Mouse (Mus musculus) cerebellum, postnatal 10 days (tissue): ENCODE results near the gene D130040H23Rik.
"Not testable (repeated sequence)": the region's sequence is repeated elsewhere in the genome, so short reads cannot be mapped to it uniquely, and the experiment has no call there.

Experiments
- DNase-seq, 2 experiments: peaks; one replicate each; pipeline ENCODE4 v3.0.0; 2021; ENCODE audit warnings: mixed read lengths in 2 of 2

The D130040H23Rik gene

DNA sequence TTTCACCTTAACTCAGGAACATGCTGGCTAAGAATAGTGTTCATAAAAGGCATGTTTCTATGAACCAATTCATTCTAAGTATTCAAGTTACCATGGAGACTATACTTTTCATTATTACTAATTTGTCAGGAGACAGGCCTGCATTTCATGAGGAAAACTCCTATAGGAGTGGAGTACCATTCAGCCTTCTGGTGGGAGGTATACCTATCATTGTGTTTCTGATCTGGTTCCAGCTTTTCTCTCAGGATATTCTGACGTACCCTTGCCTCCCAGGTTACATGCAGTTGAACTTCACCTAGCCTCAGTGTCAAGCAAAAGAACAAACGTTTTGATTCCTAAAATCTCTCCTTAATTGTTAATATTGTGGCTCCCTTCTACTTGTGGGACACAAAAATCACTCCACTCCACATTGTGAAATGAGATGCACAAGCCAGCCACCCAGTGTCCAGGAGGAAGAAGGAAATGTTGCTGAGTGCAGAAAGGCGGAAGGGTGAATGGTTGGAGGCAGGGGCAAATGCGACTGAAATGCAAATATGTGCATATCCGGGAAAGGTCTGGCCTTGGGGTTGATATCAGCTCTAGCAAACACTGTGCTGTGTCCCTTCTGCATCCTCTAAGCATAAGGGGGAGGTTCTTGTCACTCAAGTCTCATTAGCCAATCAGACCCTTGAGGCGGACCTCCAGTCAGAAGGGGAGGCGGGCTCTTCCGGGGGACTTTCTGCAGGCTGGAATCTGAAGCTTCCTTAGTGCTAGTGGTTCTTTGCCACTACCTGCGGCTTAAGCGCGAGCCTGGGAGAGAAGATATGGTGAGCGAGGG, at the start of gene D130040H23Rik:
Gene D130040H23Rik, plus strand, starts transcription at position 695 of the 817 bp plus-strand sequence.
- peak; percentile 87 to 89 for DNase-seq

DNA sequence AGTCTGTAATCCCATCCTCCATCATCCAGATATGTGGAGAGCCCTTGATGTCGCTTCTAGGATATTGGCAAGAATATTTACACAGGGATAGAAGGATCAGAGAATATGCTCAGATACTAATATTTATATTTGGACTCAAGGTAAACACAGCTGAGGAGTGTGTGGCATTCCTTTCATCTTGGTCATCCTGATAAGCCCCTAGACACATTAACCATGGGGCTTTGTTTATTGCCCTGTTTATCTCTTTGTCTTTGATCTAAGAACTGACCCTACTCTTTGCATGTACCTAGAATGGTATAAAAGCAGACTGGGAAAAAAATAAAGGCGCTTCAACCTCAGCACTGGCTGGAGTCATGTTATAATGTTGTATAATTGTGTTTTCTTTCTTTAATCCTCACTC, 28.3 kb upstream of the D130040H23Rik start:
- DNase-seq: no peak

GRCm38 (mm10) chr8:69268525-69268924, 2.4 kb upstream of the D130040H23Rik start:
- DNase-seq: peak; percentile 41 to 52

DNA sequence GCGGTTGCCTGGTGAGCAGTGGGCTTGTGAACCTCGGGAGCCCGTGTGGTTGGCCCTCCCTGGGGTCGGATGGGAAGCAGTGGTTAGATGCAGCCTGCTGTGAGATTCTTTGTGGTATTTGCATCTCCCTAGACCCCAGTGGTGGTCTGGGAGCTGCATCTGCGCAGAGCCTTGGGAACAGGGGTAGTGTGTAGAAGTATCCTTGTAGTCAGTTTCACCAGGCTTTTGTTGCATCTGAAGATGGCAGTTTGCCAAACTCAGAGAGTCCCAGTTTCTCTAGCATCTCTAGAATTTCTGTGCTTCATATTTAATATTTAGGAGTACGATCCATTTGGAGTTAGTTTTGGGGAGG, 299 bp downstream of the D130040H23Rik start:
- no peak for DNase-seq

DNA sequence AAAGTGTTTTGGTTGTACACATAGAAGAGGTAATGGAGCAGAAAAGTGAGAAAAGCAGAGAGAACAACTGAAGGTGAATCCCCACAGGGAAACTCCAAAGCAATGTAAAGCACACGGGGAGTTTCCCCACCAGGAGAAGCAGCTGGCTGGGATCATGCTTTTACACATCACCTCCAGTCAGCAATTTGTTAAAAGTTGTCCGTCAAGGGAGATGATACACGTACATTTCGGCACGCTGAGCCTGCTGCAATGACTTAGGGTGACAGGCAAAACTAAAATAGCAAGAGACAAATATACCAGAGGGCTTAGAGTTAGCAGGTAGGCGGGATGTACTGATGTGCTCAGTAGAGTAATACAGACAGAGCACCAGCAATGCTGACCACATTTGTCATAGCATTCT, 1.6 kb downstream of the D130040H23Rik start:
- no peak for DNase-seq

- no peak for DNase-seq
Observed at GRCm38 (mm10) chr8:69324771-69325170, 53.9 kb downstream of the D130040H23Rik start.

DNA sequence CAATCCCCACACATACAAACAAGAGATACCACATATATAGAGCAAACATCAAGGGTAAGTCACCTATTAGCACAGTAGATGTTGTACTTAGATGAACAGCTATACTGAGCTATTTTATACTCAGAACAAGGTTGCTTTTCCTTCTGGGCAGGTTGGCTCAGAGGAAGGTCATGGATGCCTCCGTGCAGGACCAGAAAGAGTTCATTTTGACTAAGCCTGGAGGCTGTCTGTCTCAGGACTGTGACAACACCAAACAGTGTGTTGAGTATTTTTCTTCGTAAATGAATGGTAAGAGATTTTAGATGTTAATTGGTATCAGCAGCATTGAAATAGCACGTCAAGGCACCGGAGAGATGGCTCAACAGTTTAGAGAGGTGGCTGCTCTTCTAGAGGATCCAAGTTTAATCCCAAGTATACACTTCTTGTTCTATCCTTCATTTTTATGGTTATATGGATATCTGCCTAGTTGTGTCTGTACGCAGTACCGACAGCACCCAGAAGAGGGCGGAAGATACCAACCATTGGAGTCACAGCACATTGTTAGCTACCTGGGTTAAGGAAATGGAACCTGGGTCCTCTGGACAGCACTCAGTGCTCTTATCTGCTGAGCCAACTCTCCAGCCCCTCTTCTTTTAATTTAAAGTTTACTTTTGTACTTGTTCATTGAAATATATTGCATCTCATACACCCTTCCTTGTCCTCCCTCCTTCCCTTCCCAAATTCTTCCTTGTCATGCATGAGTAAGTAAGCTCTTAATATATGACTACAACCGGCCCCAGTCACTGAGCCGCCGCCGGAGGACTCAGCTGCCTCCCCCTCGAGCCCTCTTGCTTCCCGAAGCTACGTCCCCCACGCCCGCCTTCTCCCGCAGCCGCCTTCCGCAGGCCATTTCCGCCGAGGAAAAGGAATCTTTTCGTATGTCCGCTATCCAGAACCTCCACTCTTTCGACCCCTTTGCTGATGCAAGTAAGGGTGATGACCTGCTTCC, 57.7 kb downstream of the D130040H23Rik start:
- DNase-seq: peak; percentile 93 to 96

GRCm38 (mm10) chr8:69329289-69329688, 58.4 kb downstream of the D130040H23Rik start:
- DNase-seq: not testable (repeated sequence)
